Mouse (Mus musculus): Measurements from ENCODE around the gene Fam149b. TPM values are rescaled to one million over a fixed set of nuclear protein-coding genes. Genes with fewer than 3 reads are reported as not detected.

Fam149b gene
- polyA plus RNA-seq, 1 experiment from 2014 or later, result 45.0 TPM

GRCm38 (mm10) chr14:20368271-20368670 lies 20.3 kb downstream of the Fam149b start:
- H3K36me3 ChIP-seq, result peaks cover 91% of the 10 kb centered on the region
- no peak for DNase-seq (ENCODE audit: low spot score)
- no peak overlapping the region for H3K27ac ChIP-seq
- H3K4me3 ChIP-seq, result no peak overlapping the region
- H3K4me1 ChIP-seq (replicated peaks), result no peaks in the 10 kb centered on the region
- WGBS, result 93% methylated on average over 3 of the region's 3 CpGs
- no peaks in the 10 kb centered on the region for H3K9me3 ChIP-seq
- H3K27me3 ChIP-seq (ENCODE audit: insufficient read depth, poor library complexity, severe bottlenecking), result no peaks in the 10 kb centered on the region

- 86% methylated on average over 7 of the region's 7 CpGs for whole genome bisulfite sequencing
- no peak overlapping the region for H3K4me3 ChIP-seq
- no peaks in the 10 kb centered on the region for H3K27me3 ChIP-seq (ENCODE audit: insufficient read depth, poor library complexity, severe bottlenecking)
- H3K36me3 ChIP-seq, result peaks cover 88% of the 10 kb centered on the region
- DNase-seq (ENCODE audit: low spot score), result no peak
- no peaks in the 10 kb centered on the region for H3K4me1 ChIP-seq (replicated peaks)
- no peak overlapping the region for H3K27ac ChIP-seq
- no peaks in the 10 kb centered on the region for H3K9me3 ChIP-seq
These were observed 22.8 kb downstream of the Fam149b start for GRCm38 (mm10) chr14:20370798-20371197.

GRCm38 (mm10) chr14:20371854-20372253 lies 23.9 kb downstream of the Fam149b start:
- no peaks in the 10 kb centered on the region for H3K4me1 ChIP-seq (replicated peaks)

GRCm38 (mm10) chr14:20377112-20377521 lies 29.2 kb downstream of the Fam149b start:
- H3K36me3 ChIP-seq, result peaks cover 95% of the 10 kb centered on the region
- 93% methylated on average over 4 of the region's 4 CpGs for WGBS

More at GRCm38 (mm10) chr14:20371854-20372253, 23.9 kb downstream of the Fam149b start:
- H3K4me3 ChIP-seq, result no peak overlapping the region
- DNase-seq (ENCODE audit: low spot score), result no peak
- peaks cover 89% of the 10 kb centered on the region for H3K36me3 ChIP-seq
- no peaks in the 10 kb centered on the region for H3K9me3 ChIP-seq
- no peaks in the 10 kb centered on the region for H3K27me3 ChIP-seq (ENCODE audit: insufficient read depth, poor library complexity, severe bottlenecking)
- H3K27ac ChIP-seq, result no peak overlapping the region
- WGBS, result 90% methylated on average over 1 of the region's 1 CpGs

GRCm38 (mm10) chr14:20378313-20379061 lies 30.5 kb downstream of the Fam149b start:
- Histone ChIP-seq H3K27ac (no peak overlapping the region), H3K36me3 (peaks cover 95% of the 10 kb centered on the region), H3K4me1 (replicated peaks) (no peaks in the 10 kb centered on the region), H3K9me3 (no peaks in the 10 kb centered on the region), H3K27me3 (ENCODE audit: insufficient read depth, poor library complexity, severe bottlenecking) (no peaks in the 10 kb centered on the region), H3K4me3 (no peak overlapping the region)
- DNase-seq (ENCODE audit: low spot score), result peak; percentile 33
- 47% methylated on average over 13 of the region's 13 CpGs for WGBS

More at GRCm38 (mm10) chr14:20377112-20377521, 29.2 kb downstream of the Fam149b start:
- no peaks in the 10 kb centered on the region for H3K27me3 ChIP-seq (ENCODE audit: insufficient read depth, poor library complexity, severe bottlenecking)
- H3K4me3 ChIP-seq, result no peak overlapping the region
- no peaks in the 10 kb centered on the region for H3K9me3 ChIP-seq
- no peak overlapping the region for H3K27ac ChIP-seq
- no peaks in the 10 kb centered on the region for H3K4me1 ChIP-seq (replicated peaks)
- no peak for DNase-seq (ENCODE audit: low spot score)

- DNase-seq (ENCODE audit: low spot score), result no peak
- no peaks in the 10 kb centered on the region for H3K4me1 ChIP-seq (replicated peaks)
- H3K4me3 ChIP-seq, result no peak overlapping the region
- H3K27ac ChIP-seq, result no peak overlapping the region
- 94% methylated on average over 5 of the region's 5 CpGs for WGBS
- no peaks in the 10 kb centered on the region for H3K9me3 ChIP-seq
- no peaks in the 10 kb centered on the region for H3K27me3 ChIP-seq (ENCODE audit: insufficient read depth, poor library complexity, severe bottlenecking)
- H3K36me3 ChIP-seq, result peaks cover 97% of the 10 kb centered on the region
These were observed 31.2 kb downstream of the Fam149b start for GRCm38 (mm10) chr14:20379087-20379640.

GRCm38 (mm10) chr14:20379753-20380430 lies 31.9 kb downstream of the Fam149b start:
- no peak for DNase-seq (ENCODE audit: low spot score)
- Histone ChIP-seq H3K27me3 (ENCODE audit: insufficient read depth, poor library complexity, severe bottlenecking) (no peaks in the 10 kb centered on the region), H3K4me1 (replicated peaks) (no peaks in the 10 kb centered on the region), H3K27ac (no peak overlapping the region), H3K9me3 (no peaks in the 10 kb centered on the region), H3K36me3 (peaks cover 97% of the 10 kb centered on the region), H3K4me3 (no peak overlapping the region)
- 90% methylated on average over 9 of the region's 9 CpGs for WGBS

GRCm38 (mm10) chr14:20388441-20389129 lies 40.6 kb downstream of the Fam149b start, which contains the start of gene Dnajc9:
Gene Dnajc9, minus strand, starts transcription at chr14:20388910.
- H3K4me3 ChIP-seq, result peak within 1 kb of the TSS; percentile 90
- H3K36me3 ChIP-seq, result peaks cover 63% of the 10 kb centered on the region
- peak within 1 kb of the TSS; percentile 94 for H3K27ac ChIP-seq
- H3K4me1 ChIP-seq (replicated peaks), result peaks cover 40% of the 10 kb centered on the region
- WGBS, result under 1% methylated on average over 59 of the region's 59 CpGs
- H3K9me3 ChIP-seq, result no peaks in the 10 kb centered on the region
- H3K27me3 ChIP-seq (ENCODE audit: insufficient read depth, poor library complexity, severe bottlenecking), result no peaks in the 10 kb centered on the region
- peak; percentile 95 for DNase-seq (ENCODE audit: low spot score)

GRCm38 (mm10) chr14:20389446-20390079 lies 41.6 kb downstream of the Fam149b start:
- DNase-seq (ENCODE audit: low spot score), result no peak
- Histone ChIP-seq H3K27me3 (ENCODE audit: insufficient read depth, poor library complexity, severe bottlenecking) (no peaks in the 10 kb centered on the region), H3K27ac (peak overlapping the region; percentile 94; the same call in 1 of the 2 replicates), H3K9me3 (no peaks in the 10 kb centered on the region), H3K4me3 (peak overlapping the region; percentile 90), H3K4me1 (replicated peaks) (peaks cover 48% of the 10 kb centered on the region), H3K36me3 (peaks cover 53% of the 10 kb centered on the region)
- WGBS, result 90% methylated on average over 8 of the region's 8 CpGs

- Histone ChIP-seq H3K4me3 (0 out of 2 replicates have a peak overlapping the region, but pooled peaks have one; percentile 18), H3K27ac (no peak overlapping the region), H3K36me3 (peaks cover 26% of the 10 kb centered on the region), H3K4me1 (replicated peaks) (peaks cover 30% of the 10 kb centered on the region), H3K27me3 (ENCODE audit: insufficient read depth, poor library complexity, severe bottlenecking) (no peaks in the 10 kb centered on the region), H3K9me3 (no peaks in the 10 kb centered on the region)
- DNase-seq (ENCODE audit: low spot score), result no peak
- 85% methylated on average over 4 of the region's 4 CpGs for WGBS
These were observed 44.4 kb downstream of the Fam149b start for GRCm38 (mm10) chr14:20392326-20392725.

GRCm38 (mm10) chr14:20393205-20393913 lies 45.4 kb downstream of the Fam149b start, which contains the start of gene Mrps16:
Gene Mrps16, minus strand, starts transcription at chr14:20393634.
- no peaks in the 10 kb centered on the region for H3K27me3 ChIP-seq (ENCODE audit: insufficient read depth, poor library complexity, severe bottlenecking)
- peak; percentile 95 for DNase-seq (ENCODE audit: low spot score)

More at GRCm38 (mm10) chr14:20393205-20393913, 45.4 kb downstream of the Fam149b start, which contains the start of gene Mrps16:
- Histone ChIP-seq H3K9me3 (no peaks in the 10 kb centered on the region), H3K36me3 (peaks cover 23% of the 10 kb centered on the region), H3K4me3 (peak within 1 kb of the TSS; percentile 77), H3K4me1 (replicated peaks) (peaks cover 20% of the 10 kb centered on the region), H3K27ac (peak within 1 kb of the TSS; percentile 94)
- under 1% methylated on average over 68 of the region's 68 CpGs for WGBS

All from hindbrain, embryonic 10.5 days (tissue).